Mouse (Mus musculus): ENCODE results near the gene B3gnt2. TPM values are rescaled to one million over a fixed set of nuclear protein-coding genes. Genes with fewer than 3 reads are reported as not detected.

The B3gnt2 gene
- polyA plus RNA-seq, 1 experiment from 2014 or later = 2.0 TPM

DNA sequence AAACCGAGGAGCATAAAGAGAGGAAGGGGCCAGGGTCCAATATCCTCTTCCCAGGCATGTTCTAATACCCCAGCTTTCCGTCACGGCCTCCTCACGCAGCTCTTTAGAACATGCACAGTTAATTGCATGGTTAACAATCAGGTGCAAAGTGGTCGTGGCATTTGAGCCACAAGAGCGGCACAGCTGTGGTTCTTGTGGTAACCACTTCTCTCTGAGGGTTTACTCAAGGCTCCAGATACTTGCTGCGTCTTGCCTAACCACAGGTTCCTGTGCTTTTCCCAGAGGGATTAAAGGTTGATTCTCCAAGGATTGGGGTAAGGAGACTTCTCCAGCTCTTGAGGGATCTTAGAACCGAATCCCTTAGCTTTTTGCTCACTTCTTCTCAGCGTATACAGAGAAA is 30.5 kb upstream of the B3gnt2 start:
- Histone ChIP-seq H3K4me2 (ENCODE audit: low read depth) (no peak overlapping the region), H3K9ac (ENCODE audit: low read length) (no peak overlapping the region), H3K27me3 (ENCODE audit: control insufficient read depth, insufficient read depth, low read length) (no peaks in the 10 kb centered on the region), H3K36me3 (ENCODE audit: control insufficient read depth, insufficient read depth, low read length) (no peaks in the 10 kb centered on the region), H3K9me3 (ENCODE audit: control insufficient read depth, low read length) (no peaks in the 10 kb centered on the region), H3K4me3 (ENCODE audit: low read depth, low read length) (no peak overlapping the region), H3K4me1 (ENCODE audit: control insufficient read depth, insufficient read depth, low read length) (no peaks in the 10 kb centered on the region), H3K27ac (ENCODE audit: low read depth, low read length) (no peak overlapping the region)
- ATAC-seq (ENCODE audit: insufficient read depth, low FRiP score, low TSS enrichment) (no peak), DNase-seq (ENCODE audit: low spot score) (no peak)
- 74% methylated on average over 9 of the region's 9 CpGs for WGBS

GRCm38 (mm10) chr11:22889224-22889623 is 28.5 kb upstream of the B3gnt2 start:
- H3K36me3 ChIP-seq (ENCODE audit: control insufficient read depth, insufficient read depth, low read length) = no peaks in the 10 kb centered on the region
- no peaks in the 10 kb centered on the region for H3K9me3 ChIP-seq (ENCODE audit: control insufficient read depth, low read length)
- no peak overlapping the region for H3K27ac ChIP-seq (ENCODE audit: low read depth, low read length)
- no peak overlapping the region for H3K9ac ChIP-seq (ENCODE audit: low read length)
- DNase-seq (ENCODE audit: low spot score) = no peak
- no peaks in the 10 kb centered on the region for H3K4me1 ChIP-seq (ENCODE audit: control insufficient read depth, insufficient read depth, low read length)
- H3K4me2 ChIP-seq (ENCODE audit: low read depth) = no peak overlapping the region
- no peaks in the 10 kb centered on the region for H3K27me3 ChIP-seq (ENCODE audit: control insufficient read depth, insufficient read depth, low read length)
- ATAC-seq (ENCODE audit: insufficient read depth, low FRiP score, low TSS enrichment) = no peak
- no peak overlapping the region for H3K4me3 ChIP-seq (ENCODE audit: low read depth, low read length)
- 90% methylated on average over 3 of the region's 3 CpGs for WGBS

- Histone ChIP-seq H3K4me2 (ENCODE audit: low read depth) (no peak overlapping the region), H3K9ac (ENCODE audit: low read length) (no peak overlapping the region), H3K36me3 (ENCODE audit: control insufficient read depth, insufficient read depth, low read length) (no peaks in the 10 kb centered on the region), H3K27me3 (ENCODE audit: control insufficient read depth, insufficient read depth, low read length) (no peaks in the 10 kb centered on the region), H3K9me3 (ENCODE audit: control insufficient read depth, low read length) (no peaks in the 10 kb centered on the region), H3K27ac (ENCODE audit: low read depth, low read length) (no peak overlapping the region), H3K4me1 (ENCODE audit: control insufficient read depth, insufficient read depth, low read length) (no peaks in the 10 kb centered on the region), H3K4me3 (ENCODE audit: low read depth, low read length) (no peak overlapping the region)
- WGBS = 93% methylated on average over 4 of the region's 4 CpGs
- ATAC-seq (ENCODE audit: insufficient read depth, low FRiP score, low TSS enrichment) = no peak
- no peak for DNase-seq (ENCODE audit: low spot score)
Observed at GRCm38 (mm10) chr11:22886991-22887390, 26.2 kb upstream of the B3gnt2 start.

- H3K36me3 ChIP-seq (ENCODE audit: control insufficient read depth, insufficient read depth, low read length) = no peaks in the 10 kb centered on the region
- no peak overlapping the region for H3K27ac ChIP-seq (ENCODE audit: low read depth, low read length)
- no peak overlapping the region for H3K4me3 ChIP-seq (ENCODE audit: low read depth, low read length)
- ATAC-seq (ENCODE audit: insufficient read depth, low FRiP score, low TSS enrichment) (no peak), DNase-seq (ENCODE audit: low spot score) (no peak)
- H3K9ac ChIP-seq (ENCODE audit: low read length) = no peak overlapping the region
- H3K4me2 ChIP-seq (ENCODE audit: low read depth) = no peak overlapping the region
- WGBS = 97% methylated on average over 1 of the region's 1 CpGs
- H3K27me3 ChIP-seq (ENCODE audit: control insufficient read depth, insufficient read depth, low read length) = no peaks in the 10 kb centered on the region
- H3K9me3 ChIP-seq (ENCODE audit: control insufficient read depth, low read length) = no peaks in the 10 kb centered on the region
- no peaks in the 10 kb centered on the region for H3K4me1 ChIP-seq (ENCODE audit: control insufficient read depth, insufficient read depth, low read length)
Observed at GRCm38 (mm10) chr11:22885350-22885749, 24.6 kb upstream of the B3gnt2 start.

DNA sequence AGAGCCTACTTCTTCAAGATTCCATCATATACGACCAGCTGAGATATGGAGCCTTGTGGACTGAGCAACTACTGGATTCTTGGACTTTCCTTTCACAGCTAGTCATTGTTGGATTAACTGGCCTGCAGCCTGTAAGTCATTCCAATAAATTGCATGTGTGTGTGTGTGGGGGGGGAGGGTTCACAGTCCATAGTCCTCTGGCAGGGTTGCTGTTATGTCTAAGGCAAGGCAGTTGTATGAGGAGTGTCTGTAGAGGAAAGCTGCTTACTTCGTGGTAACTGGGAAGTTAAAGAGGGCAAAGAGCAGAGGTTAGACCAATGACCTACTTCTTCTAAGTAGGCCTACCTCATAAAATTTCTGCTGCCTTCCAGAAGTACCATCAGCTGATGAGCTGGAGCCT is 22.9 kb upstream of the B3gnt2 start:
- Histone ChIP-seq H3K4me1 (ENCODE audit: control insufficient read depth, insufficient read depth, low read length) (no peaks in the 10 kb centered on the region), H3K9ac (ENCODE audit: low read length) (no peak overlapping the region), H3K36me3 (ENCODE audit: control insufficient read depth, insufficient read depth, low read length) (no peaks in the 10 kb centered on the region), H3K4me2 (ENCODE audit: low read depth) (no peak overlapping the region), H3K27ac (ENCODE audit: low read depth, low read length) (no peak overlapping the region), H3K9me3 (ENCODE audit: control insufficient read depth, low read length) (no peaks in the 10 kb centered on the region), H3K27me3 (ENCODE audit: control insufficient read depth, insufficient read depth, low read length) (no peaks in the 10 kb centered on the region), H3K4me3 (ENCODE audit: low read depth, low read length) (no peak overlapping the region)
- 76% methylated on average over 2 of the region's 2 CpGs for WGBS
- ATAC-seq (ENCODE audit: insufficient read depth, low FRiP score, low TSS enrichment) (no peak), DNase-seq (ENCODE audit: low spot score) (no peak)

DNA sequence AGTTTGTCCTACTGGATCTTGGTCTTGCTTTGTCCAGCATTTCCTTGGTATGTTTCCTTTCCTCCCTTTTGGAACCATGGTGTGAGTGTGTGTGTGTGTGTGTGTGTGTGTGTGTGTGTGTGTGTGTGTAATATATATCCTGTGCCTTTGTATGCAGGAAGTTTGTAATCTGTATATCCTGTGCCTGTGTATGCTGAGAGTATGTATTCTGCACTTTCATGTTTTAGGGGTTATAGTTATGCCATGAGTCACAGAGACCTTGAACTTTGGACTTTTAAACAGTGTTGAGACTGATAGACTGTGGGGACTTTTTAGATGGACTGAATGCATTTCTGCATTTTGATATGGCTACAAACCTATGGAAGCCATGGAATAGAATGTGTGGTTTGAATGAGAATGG is 22.2 kb upstream of the B3gnt2 start:
- H3K4me2 ChIP-seq (ENCODE audit: low read depth) = no peak overlapping the region
- H3K4me3 ChIP-seq (ENCODE audit: low read depth, low read length) = no peak overlapping the region
- no peaks in the 10 kb centered on the region for H3K9me3 ChIP-seq (ENCODE audit: control insufficient read depth, low read length)
- no peak overlapping the region for H3K27ac ChIP-seq (ENCODE audit: low read depth, low read length)
- no peak for ATAC-seq (ENCODE audit: insufficient read depth, low FRiP score, low TSS enrichment)
- H3K4me1 ChIP-seq (ENCODE audit: control insufficient read depth, insufficient read depth, low read length) = no peaks in the 10 kb centered on the region
- no peak for DNase-seq (ENCODE audit: low spot score)
- no peaks in the 10 kb centered on the region for H3K27me3 ChIP-seq (ENCODE audit: control insufficient read depth, insufficient read depth, low read length)
- H3K9ac ChIP-seq (ENCODE audit: low read length) = no peak overlapping the region
- no peaks in the 10 kb centered on the region for H3K36me3 ChIP-seq (ENCODE audit: control insufficient read depth, insufficient read depth, low read length)

- Histone ChIP-seq H3K27me3 (ENCODE audit: control insufficient read depth, insufficient read depth, low read length) (no peaks in the 10 kb centered on the region), H3K9ac (ENCODE audit: low read length) (no peak overlapping the region), H3K4me2 (ENCODE audit: low read depth) (no peak overlapping the region), H3K9me3 (ENCODE audit: control insufficient read depth, low read length) (no peaks in the 10 kb centered on the region), H3K4me1 (ENCODE audit: control insufficient read depth, insufficient read depth, low read length) (no peaks in the 10 kb centered on the region), H3K4me3 (ENCODE audit: low read depth, low read length) (no peak overlapping the region), H3K27ac (ENCODE audit: low read depth, low read length) (no peak overlapping the region), H3K36me3 (ENCODE audit: control insufficient read depth, insufficient read depth, low read length) (no peaks in the 10 kb centered on the region)
- DNase-seq (ENCODE audit: low spot score) (no peak), ATAC-seq (ENCODE audit: insufficient read depth, low FRiP score, low TSS enrichment) (no peak)
- 77% methylated on average over 3 of the region's 3 CpGs for WGBS
Observed at GRCm38 (mm10) chr11:22880383-22881172, 19.8 kb upstream of the B3gnt2 start.

DNA sequence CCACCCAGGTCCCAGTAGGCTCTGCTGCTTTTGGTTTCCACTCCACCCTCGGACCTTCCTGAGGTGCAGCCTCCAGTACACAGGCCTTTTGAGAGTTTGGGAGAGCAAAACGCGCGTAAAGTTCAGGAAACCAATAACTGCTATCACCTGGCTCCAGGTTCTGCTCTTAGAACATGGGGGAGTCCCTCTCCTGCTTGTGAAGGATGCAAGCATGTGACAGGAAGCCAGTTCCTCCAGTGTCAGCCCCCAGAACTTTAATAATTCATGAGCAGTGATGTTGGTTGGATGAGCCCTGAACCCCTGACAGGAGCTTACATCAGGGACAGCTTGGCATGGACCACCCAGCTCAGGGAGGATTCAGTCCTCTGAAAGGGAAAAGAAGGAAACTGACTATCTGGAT is 18.9 kb upstream of the B3gnt2 start:
- Histone ChIP-seq H3K4me3 (ENCODE audit: low read depth, low read length) (no peak overlapping the region), H3K36me3 (ENCODE audit: control insufficient read depth, insufficient read depth, low read length) (no peaks in the 10 kb centered on the region), H3K4me1 (ENCODE audit: control insufficient read depth, insufficient read depth, low read length) (no peaks in the 10 kb centered on the region), H3K27ac (ENCODE audit: low read depth, low read length) (no peak overlapping the region), H3K4me2 (ENCODE audit: low read depth) (no peak overlapping the region), H3K27me3 (ENCODE audit: control insufficient read depth, insufficient read depth, low read length) (no peaks in the 10 kb centered on the region), H3K9me3 (ENCODE audit: control insufficient read depth, low read length) (no peaks in the 10 kb centered on the region), H3K9ac (ENCODE audit: low read length) (no peak overlapping the region)
- ATAC-seq (ENCODE audit: insufficient read depth, low FRiP score, low TSS enrichment) (no peak), DNase-seq (ENCODE audit: low spot score) (no peak)
- 88% methylated on average over 4 of the region's 4 CpGs for WGBS

DNA sequence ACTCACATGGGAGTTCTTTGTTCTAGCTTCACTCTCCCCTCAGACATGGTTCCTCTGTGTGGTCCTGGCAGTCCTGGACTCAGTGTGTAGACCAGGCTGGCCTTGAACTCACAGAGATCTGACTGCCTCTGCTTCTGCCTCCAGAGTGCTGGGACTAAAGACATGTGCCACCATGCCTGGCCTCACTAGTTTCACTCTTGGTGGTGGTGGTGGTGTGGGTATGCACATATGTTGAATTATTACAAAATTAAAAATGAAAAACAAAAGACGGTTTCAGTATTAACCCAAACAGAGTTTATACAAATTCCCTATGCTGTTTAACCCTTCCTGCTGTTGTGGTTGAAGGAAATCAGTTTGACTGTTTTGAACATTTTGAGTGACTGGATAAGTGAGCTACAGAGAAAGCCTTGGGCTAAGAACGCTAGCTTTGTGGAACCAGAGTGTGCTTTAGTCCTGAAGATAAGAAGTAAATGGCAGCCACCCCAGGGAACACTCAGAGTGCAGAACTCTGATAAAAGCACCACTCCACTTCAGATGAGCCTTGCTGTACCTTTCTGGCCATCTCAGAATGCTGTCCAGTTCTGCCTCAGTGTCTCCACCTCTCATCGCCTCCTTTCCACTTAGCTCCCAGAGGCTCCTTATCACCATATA is 16.0 kb upstream of the B3gnt2 start:
- Histone ChIP-seq H3K9me3 (ENCODE audit: control insufficient read depth, low read length) (no peaks in the 10 kb centered on the region), H3K4me3 (ENCODE audit: low read depth, low read length) (no peak overlapping the region), H3K9ac (ENCODE audit: low read length) (no peak overlapping the region), H3K27ac (ENCODE audit: low read depth, low read length) (no peak overlapping the region), H3K4me1 (ENCODE audit: control insufficient read depth, insufficient read depth, low read length) (no peaks in the 10 kb centered on the region), H3K27me3 (ENCODE audit: control insufficient read depth, insufficient read depth, low read length) (no peaks in the 10 kb centered on the region), H3K4me2 (ENCODE audit: low read depth) (no peak overlapping the region), H3K36me3 (ENCODE audit: control insufficient read depth, insufficient read depth, low read length) (no peaks in the 10 kb centered on the region)
- DNase-seq (ENCODE audit: low spot score) (no peak), ATAC-seq (ENCODE audit: insufficient read depth, low FRiP score, low TSS enrichment) (no peak)
- WGBS = 90% methylated on average over 3 of the region's 3 CpGs
